Mouse (Mus musculus) liver, adult 2 months (tissue): ENCODE data around the gene Gsta3. TPM values are rescaled to one million over a fixed set of nuclear protein-coding genes. Genes with fewer than 3 reads are reported as not detected.

Source experiments
- DNase-seq: peaks from one replicate; pipeline ENCODE4 v3.0.0-alpha.2; 2011; ENCODE audit warnings: low read depth, low spot score; ENCODE audit errors: extremely low read depth
- H3K27ac ChIP-seq: fragments of 200-500 bp; replicated peaks from 2 replicates; pipeline ENCODE4 v1.5.1; 2012; ENCODE audit warnings: low read depth, mild to moderate bottlenecking, control low read depth, inconsistent platforms, low read length; ENCODE audit not compliant: insufficient read depth
- H3K27me3 ChIP-seq: fragments of 200-500 bp; 2 replicates; pipeline ENCODE4 v1.6.1; 2012; ENCODE audit warnings: mild to moderate bottlenecking, moderate library complexity, low read length, inconsistent platforms; ENCODE audit not compliant: control insufficient read depth, insufficient read depth
- H3K36me3 ChIP-seq: fragments of 200-500 bp; 2 replicates; pipeline ENCODE4 v1.6.1; 2012; ENCODE audit warnings: low read length, inconsistent platforms; ENCODE audit not compliant: control insufficient read depth, insufficient read depth
- H3K4me1 ChIP-seq: fragments of 200-500 bp; 2 replicates; pipeline ENCODE4 v1.6.1; 2011; ENCODE audit warnings: low read length; ENCODE audit not compliant: control insufficient read depth, insufficient read depth
- H3K4me3 ChIP-seq: fragments of 200-500 bp; 2 replicates; pipeline ENCODE4 v1.5.1; 2011; ENCODE audit warnings: low read depth, mild to moderate bottlenecking, control low read depth, low read length, moderate library complexity; ENCODE audit not compliant: insufficient read depth
- H3K79me2 ChIP-seq: fragments of 200-500 bp; 2 replicates; pipeline ENCODE4 v1.6.1; 2012; ENCODE audit warnings: inconsistent platforms, mild to moderate bottlenecking, low read length, moderate library complexity; ENCODE audit not compliant: control insufficient read depth, insufficient read depth
- H3K9ac ChIP-seq: fragments of 200-500 bp; 2 replicates; pipeline ENCODE4 v1.6.1; 2012; ENCODE audit warnings: low read depth, mild to moderate bottlenecking, control low read depth, inconsistent platforms, low read length
- CTCF ChIP-seq: fragments of 200-500 bp; IDR thresholded peaks from 2 replicates; pipeline ENCODE4 v1.5.1; 2011; ENCODE audit warnings: low read depth, low read length, control low read depth
- POLR2A ChIP-seq: fragments of 200-500 bp; IDR thresholded peaks from 2 replicates; pipeline ENCODE4 v1.6.1; 2011; ENCODE audit warnings: low read length, control low read depth; ENCODE audit not compliant: insufficient read depth; ENCODE audit errors: extremely low read depth
- WGBS: fragments of 180-500 bp; shearing (Covaris S2); methylation state at CpG from one replicate; pipeline ENCODE4 v1.1.7; 2018; 5-methylcytosine and 5-hydroxymethylcytosine counted together
- polyA plus RNA-seq: library from polyadenylated mRNA; depleted of rRNA; stranded (reverse); fragments of >200 nt; gene quantifications from 2 replicates; pipeline ENCODE4 v1.2.3, GENCODE M21; 2012
- total RNA-seq: library from RNA; depleted of rRNA; stranded (reverse); fragments of >200 nt; gene quantifications from 2 replicates; pipeline ENCODE4 v1.2.3, GENCODE M21; 2014

Gene Gsta3
- total and polyA plus RNA-seq, 2 experiments = 586 to 2,301 TPM

DNA sequence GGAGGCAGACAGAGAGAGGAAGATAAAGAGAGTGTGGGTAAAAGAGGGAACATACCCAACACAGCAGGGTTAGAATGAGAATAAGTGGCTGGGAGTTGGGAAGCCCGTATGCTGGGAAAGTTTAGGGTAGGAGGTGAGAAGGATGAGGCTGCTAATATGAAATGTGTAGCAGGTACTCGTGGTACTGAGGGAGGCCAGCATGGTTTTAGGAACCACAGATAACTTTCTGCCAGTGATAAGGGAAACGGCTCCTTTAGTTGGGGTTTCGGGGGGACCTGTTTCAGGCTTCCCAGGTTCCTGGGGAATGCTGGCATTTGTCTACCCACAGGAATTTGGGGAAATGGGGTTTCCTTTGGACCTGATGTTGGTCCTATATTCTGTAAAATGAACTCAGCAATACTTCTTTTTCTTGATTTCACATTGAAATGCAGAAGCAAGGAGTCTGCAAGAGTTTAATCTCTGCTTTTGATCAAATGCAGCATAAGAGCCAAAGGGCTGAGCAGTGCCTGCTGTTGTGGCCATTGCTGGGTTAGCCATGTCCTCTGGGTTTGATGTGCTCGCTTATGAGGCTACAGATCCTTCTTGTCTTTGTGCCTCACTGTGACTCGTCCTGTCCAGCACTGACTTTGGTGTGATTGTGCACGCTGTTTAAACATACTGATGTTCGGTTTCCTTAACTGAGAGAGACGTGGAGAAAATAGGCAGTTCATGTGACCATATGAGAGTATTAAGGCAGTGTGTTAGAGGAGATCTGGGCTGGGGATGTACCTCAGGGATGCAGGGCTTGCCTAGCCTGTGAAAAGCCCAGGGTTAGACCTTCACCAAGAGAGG, 8.4 kb downstream of the Gsta3 start:
- Histone ChIP-seq H3K36me3 (peaks cover 60% of the 10 kb centered on the region), H3K27me3 (no peaks in the 10 kb centered on the region), H3K79me2 (no peaks in the 10 kb centered on the region), H3K9ac (peak overlapping the region; percentile 38; the same call in 1 of the 2 replicates), H3K27ac (peak overlapping the region; percentile 20), H3K4me3 (no peak overlapping the region), H3K4me1 (peaks cover 25% of the 10 kb centered on the region)
- peak; percentile 66 for DNase-seq
- WGBS = 28% methylated on average over 9 of the region's 9 CpGs
- TF ChIP-seq POLR2A (no peak), CTCF (no peak)

DNA sequence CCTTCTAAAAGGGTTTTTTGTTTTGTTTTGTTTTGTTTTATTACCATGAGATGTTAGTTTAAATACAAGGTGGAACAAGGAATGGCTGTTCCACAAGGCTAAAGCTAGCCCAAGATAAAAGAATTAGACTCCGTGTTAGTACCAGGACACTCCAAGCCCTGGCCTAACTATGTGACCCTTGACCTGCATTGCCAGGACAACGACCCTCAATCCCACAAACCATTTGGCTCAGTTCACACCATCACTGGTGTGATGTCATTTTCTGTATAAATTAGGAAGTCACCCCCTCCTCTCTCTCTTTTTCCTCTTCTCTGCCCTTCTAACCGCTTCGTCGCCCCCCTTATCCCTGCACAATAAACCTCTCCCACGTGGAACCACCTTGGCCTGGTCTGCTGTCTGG, 11.3 kb downstream of the Gsta3 start:
- Histone ChIP-seq H3K9ac (0 out of 2 replicates have a peak overlapping the region, but pooled peaks have one; percentile 24), H3K4me3 (no peak overlapping the region), H3K27ac (no peak overlapping the region), H3K79me2 (no peaks in the 10 kb centered on the region), H3K4me1 (peaks cover 18% of the 10 kb centered on the region), H3K27me3 (no peaks in the 10 kb centered on the region), H3K36me3 (peaks cover 58% of the 10 kb centered on the region)
- WGBS = 49% methylated on average over 6 of the region's 6 CpGs
- peak; percentile 55 for DNase-seq
- TF ChIP-seq CTCF = no peak
- TF ChIP-seq POLR2A = no peak

DNA sequence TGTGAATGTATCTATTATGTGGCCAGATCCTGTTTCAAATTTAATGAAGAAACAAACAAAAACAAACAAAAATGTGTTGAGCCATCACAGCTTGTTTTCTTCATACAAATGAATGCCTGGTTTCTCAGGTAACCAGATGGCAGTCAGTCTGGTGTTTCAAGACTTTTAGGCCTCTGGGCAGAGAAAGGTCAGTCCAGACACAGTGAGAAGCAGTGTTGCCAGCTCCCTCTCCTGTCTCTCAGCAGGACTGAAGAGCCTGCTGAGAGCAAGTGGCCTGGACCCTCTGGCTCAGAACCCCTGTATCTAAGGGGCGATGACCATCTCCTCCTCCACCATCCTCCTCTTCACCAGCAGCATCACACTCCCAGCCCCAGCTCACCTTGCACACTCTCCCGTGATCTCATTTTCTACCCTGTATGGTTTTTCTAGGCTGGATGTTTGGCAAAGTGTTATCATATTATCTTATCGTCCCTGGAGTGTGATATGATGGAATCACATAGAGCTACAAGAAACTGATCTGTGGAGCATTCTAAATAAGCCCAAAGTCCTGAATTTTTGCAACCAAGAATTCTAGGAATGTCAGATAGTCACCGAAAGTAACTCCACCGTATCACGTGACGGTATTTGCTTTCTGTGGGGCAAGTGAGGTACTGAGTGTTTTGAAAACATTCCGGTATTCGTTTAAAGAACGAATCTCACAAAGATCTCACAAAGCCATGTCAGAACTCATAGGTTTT, 12.3 kb downstream of the Gsta3 start:
- Histone ChIP-seq H3K9ac (peak overlapping the region; percentile 1; the same call in 1 of the 2 replicates), H3K4me1 (peaks cover 18% of the 10 kb centered on the region), H3K27ac (peak overlapping the region; percentile 52), H3K4me3 (no peak overlapping the region), H3K79me2 (no peaks in the 10 kb centered on the region), H3K36me3 (peaks cover 65% of the 10 kb centered on the region), H3K27me3 (no peaks in the 10 kb centered on the region)
- peak; percentile 80 for DNase-seq
- TF ChIP-seq CTCF (no peak), POLR2A (0 out of 2 replicates have a peak, but pooled peaks have one; percentile 21)
- 24% methylated on average over 10 of the region's 10 CpGs for WGBS

DNA sequence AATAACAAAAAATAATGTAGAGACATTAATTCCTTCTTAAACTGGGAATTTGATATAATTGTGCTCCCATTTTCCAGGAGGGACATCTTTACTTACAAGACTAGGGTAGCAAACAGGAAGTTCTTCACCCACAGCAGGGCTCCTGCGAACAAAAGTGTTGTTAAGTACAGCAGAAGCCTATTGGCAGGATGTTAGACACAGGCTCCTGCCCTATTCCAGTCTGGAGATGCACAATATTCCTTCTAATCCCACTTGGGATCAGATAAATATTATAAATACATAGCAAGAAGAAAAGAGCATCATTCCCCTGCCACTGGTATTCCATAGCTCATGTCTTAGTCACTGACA, 12.9 kb downstream of the Gsta3 start:
- H3K9ac ChIP-seq = no peak overlapping the region
- no peak for DNase-seq
- H3K27ac ChIP-seq = peak overlapping the region; percentile 64
- TF ChIP-seq POLR2A = no peak
- TF ChIP-seq CTCF = no peak
- no peak overlapping the region for H3K4me3 ChIP-seq
- WGBS = 24% methylated on average over 1 of the region's 1 CpGs
- H3K79me2 ChIP-seq = no peaks in the 10 kb centered on the region
- peaks cover 18% of the 10 kb centered on the region for H3K4me1 ChIP-seq
- peaks cover 71% of the 10 kb centered on the region for H3K36me3 ChIP-seq
- H3K27me3 ChIP-seq = no peaks in the 10 kb centered on the region

DNA sequence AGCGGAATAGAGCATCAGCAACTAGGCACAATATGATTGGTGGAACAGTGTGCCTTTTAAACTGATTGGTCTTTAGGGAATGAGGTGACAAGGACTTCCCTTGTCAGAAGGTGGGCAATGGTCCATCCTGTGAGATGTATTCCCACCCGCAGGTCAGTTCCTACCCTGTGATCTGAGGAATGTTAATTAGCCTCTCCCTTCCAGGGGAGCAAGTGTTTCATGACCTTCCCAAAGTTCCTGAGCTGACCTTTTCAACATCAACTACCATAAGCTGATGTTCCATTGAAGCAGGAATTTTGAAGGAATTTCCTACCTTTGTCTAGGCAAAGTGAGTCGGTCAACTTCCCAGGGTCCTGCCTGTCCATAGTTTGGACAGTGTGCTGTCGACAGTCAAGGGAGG, 13.5 kb downstream of the Gsta3 start:
- WGBS = 29% methylated on average over 4 of the region's 4 CpGs
- peak; percentile 60 for DNase-seq
- TF ChIP-seq CTCF (no peak), POLR2A (no peak)
- Histone ChIP-seq H3K4me1 (peaks cover 15% of the 10 kb centered on the region), H3K27me3 (no peaks in the 10 kb centered on the region), H3K27ac (peak overlapping the region; percentile 64; the same call in 1 of the 2 replicates), H3K79me2 (no peaks in the 10 kb centered on the region), H3K4me3 (no peak overlapping the region), H3K9ac (no peak overlapping the region), H3K36me3 (peaks cover 72% of the 10 kb centered on the region)
